Mouse (Mus musculus) midbrain, embryonic 13.5 days (tissue): ENCODE results near the gene Map3k21. TPM values are rescaled to one million over a fixed set of nuclear protein-coding genes. Genes with fewer than 3 reads are reported as not detected.
A peak's percentile ranks its signal among the peaks of the same experiment; 100 is the strongest.

Experiments
- ATAC-seq: fragments of 200-750 bp; cut with Nextera tagmentation; 2 replicates; pipeline ENCODE4 v1.8.0; 2017; ENCODE audit warnings: mild to moderate bottlenecking, moderate TSS enrichment, moderate library complexity
- H3K27ac ChIP-seq: fragments of 300-500 bp; sonication (generic); 2 replicates; pipeline ENCODE4 v1.5.1; 2015; ENCODE audit warnings: inconsistent platforms, mild to moderate bottlenecking, moderate library complexity
- H3K27me3 ChIP-seq: fragments of 300-500 bp; sonication (generic); 2 replicates; pipeline ENCODE4 v1.6.1; 2015; ENCODE audit warnings: mild to moderate bottlenecking, inconsistent platforms
- H3K36me3 ChIP-seq: fragments of 300-500 bp; sonication (generic); 2 replicates; pipeline ENCODE4 v1.6.1; 2015; ENCODE audit warnings: mild to moderate bottlenecking, inconsistent platforms
- H3K4me1 ChIP-seq: fragments of 300-500 bp; sonication (generic); replicated peaks from 2 replicates; pipeline ENCODE4 v1.6.1; 2015; ENCODE audit warnings: inconsistent platforms
- H3K4me2 ChIP-seq: fragments of 300-500 bp; sonication (generic); replicated peaks from 2 replicates; pipeline ENCODE4 v1.6.1; 2015; ENCODE audit warnings: moderate library complexity, mild to moderate bottlenecking, inconsistent platforms
- H3K4me3 ChIP-seq: fragments of 300-500 bp; sonication (generic); replicated peaks from 2 replicates; pipeline ENCODE4 v1.5.1; 2015; ENCODE audit warnings: mild to moderate bottlenecking, inconsistent platforms
- H3K9ac ChIP-seq: fragments of 300-500 bp; sonication (generic); replicated peaks from 2 replicates; pipeline ENCODE4 v1.6.1; 2015; ENCODE audit warnings: mild to moderate bottlenecking, inconsistent platforms
- H3K9me3 ChIP-seq: fragments of 300-500 bp; sonication (generic); 2 replicates; pipeline ENCODE4 v1.6.1; 2016; ENCODE audit warnings: mild to moderate bottlenecking, inconsistent platforms
- WGBS: fragments of 180-500 bp; shearing (Covaris S2); methylation state at CpG from one replicate; pipeline ENCODE4 v1.1.7; 2015; 5-methylcytosine and 5-hydroxymethylcytosine counted together
- polyA plus RNA-seq: library from polyadenylated mRNA; unstranded; fragments of >200 nt; fragmentation: Nextera tagmentation; extraction: Ambion mirVana; gene quantifications from 2 replicates; pipeline ENCODE4 v1.2.1, GENCODE M21; 2015

Gene Map3k21
- 0.13 and 0.16 TPM in 2 replicates for polyA plus RNA-seq

DNA sequence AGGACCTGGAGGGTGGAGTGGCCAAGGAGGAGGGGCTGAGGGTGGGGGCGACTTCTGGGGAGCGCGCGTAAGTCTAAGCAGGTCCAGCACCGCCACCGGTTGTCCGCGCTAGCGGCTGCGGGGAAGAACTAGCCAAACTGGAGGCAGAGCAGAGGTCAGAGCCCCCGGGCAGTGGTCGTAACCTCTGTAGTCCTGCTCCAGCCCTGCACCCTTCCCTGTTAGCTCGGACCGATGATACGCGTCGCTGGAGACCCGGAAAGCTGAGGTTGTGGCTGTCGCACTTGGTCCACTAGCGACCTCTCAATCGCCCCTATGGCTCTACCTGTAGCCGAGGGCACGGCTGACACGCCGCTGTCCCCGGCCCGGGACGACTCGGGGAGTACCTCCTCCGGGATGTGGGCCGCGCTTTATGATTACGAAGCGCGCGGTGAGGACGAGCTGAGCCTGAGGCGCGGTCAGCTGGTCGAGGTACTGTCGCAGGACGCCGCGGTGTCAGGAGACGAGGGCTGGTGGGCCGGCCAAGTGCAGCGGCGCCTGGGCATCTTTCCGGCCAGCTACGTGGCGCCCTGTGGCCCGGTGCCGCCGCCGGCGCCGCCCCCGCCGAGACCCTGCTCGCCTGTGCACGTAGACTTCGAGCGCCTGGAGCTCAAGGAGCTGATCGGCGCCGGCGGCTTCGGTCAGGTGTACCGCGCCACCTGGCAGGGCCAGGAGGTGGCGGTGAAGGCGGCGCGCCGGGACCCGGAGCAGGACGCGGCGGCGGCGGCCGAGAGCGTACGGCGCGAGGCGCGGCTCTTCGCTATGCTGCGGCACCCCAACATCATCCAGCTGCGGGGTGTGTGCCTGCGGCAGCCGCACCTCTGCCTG lies at the start of gene Map3k21:
TSS of gene Map3k21 (plus strand) at position 86 of the 864 bp plus-strand sequence.
- Histone ChIP-seq H3K27ac (no peak within 1 kb of the TSS), H3K9ac (peak within 1 kb of the TSS; percentile 59), H3K4me3 (peak within 1 kb of the TSS; percentile 55), H3K27me3 (peaks cover 72% of the 10 kb centered on the region), H3K9me3 (0 out of 2 replicates have a peak, but pooled peaks cover 4% of the 10 kb centered on the region), H3K4me1 (peaks cover 16% of the 10 kb centered on the region), H3K4me2 (peak within 1 kb of the TSS; percentile 95), H3K36me3 (no peaks in the 10 kb centered on the region)
- WGBS = under 1% methylated on average over 92 of the region's 93 CpGs
- ATAC-seq = peak; percentile 72

DNA sequence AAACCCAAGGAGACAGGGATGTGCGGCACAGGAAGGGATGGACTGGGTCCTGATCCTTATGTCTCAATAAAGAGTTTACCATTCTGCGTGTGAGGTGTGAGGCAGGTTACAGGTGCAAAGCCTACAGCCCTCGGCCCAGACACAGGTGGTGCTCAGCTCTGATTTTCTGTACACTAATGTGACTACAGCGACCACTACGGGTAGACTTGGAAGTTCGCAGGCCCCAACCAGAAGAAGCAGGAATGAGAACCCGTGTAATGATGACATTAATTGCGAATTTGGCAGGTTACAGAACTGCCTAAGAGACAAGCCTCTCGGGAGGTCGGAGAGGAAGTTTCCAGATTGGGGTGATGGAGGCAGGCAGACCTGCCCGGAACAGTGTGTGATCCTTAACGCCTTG lies 44.1 kb upstream of the Map3k21 start:
- peaks cover 20% of the 10 kb centered on the region for H3K4me1 ChIP-seq
- WGBS = 87% methylated on average over 12 of the region's 12 CpGs

DNA sequence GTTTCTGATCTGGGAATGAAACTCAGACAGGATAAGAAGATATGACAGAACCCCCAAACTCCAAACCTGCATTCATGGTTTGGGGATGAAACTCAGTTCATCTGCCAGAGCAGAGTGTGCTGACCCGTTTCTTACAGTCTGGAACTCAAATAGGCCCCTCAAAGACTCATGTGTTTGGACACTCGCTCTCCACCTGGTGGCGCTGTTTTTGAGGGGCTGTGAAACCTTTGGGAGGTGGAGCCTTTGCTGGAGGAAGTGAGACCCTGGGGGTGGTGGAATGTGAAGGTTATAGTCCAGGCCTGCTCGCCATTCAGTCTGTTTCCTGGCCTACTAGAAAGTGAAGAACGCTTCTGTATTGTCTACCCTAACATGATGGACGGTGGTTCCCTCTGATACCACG lies 41.7 kb upstream of the Map3k21 start:
- H3K27me3 ChIP-seq = no peaks in the 10 kb centered on the region; the same call in 1 of the 2 replicates
- H3K4me3 ChIP-seq = no peak overlapping the region
- peaks cover 16% of the 10 kb centered on the region for H3K4me1 ChIP-seq
- H3K27ac ChIP-seq = no peak overlapping the region
- H3K9ac ChIP-seq = no peak overlapping the region
- no peaks in the 10 kb centered on the region for H3K9me3 ChIP-seq
- ATAC-seq = no peak
- WGBS = 80% methylated on average over 7 of the region's 7 CpGs
- no peak overlapping the region for H3K4me2 ChIP-seq
- H3K36me3 ChIP-seq = 0 out of 2 replicates have a peak, but pooled peaks cover 2% of the 10 kb centered on the region

More for the DNA sequence above, 44.1 kb upstream of the Map3k21 start:
- Histone ChIP-seq H3K36me3 (0 out of 2 replicates have a peak, but pooled peaks cover 2% of the 10 kb centered on the region), H3K4me2 (no peak overlapping the region), H3K9ac (no peak overlapping the region), H3K27ac (no peak overlapping the region), H3K9me3 (no peaks in the 10 kb centered on the region), H3K4me3 (no peak overlapping the region), H3K27me3 (0 out of 2 replicates have a peak, but pooled peaks cover 5% of the 10 kb centered on the region)
- no peak for ATAC-seq

DNA sequence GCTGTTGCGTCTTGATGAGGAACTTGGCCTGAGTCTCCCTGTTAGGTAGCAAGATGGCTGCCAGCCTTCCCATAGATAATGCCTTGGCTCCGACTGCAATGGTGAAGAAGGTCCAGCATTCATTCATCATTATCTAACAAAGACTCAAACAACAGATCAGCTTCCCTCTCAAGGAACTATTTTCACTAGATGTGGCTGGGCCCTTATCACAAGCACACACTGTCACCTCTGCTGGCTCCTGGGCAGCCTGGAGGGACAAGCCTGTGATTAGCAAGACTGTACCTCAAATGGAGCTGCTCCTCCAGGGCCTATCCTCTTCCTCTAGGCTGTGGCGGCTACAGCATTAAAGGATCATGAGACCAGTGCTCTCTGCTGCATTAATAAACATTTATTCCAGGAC lies 40.5 kb upstream of the Map3k21 start:
- Histone ChIP-seq H3K27me3 (no peaks in the 10 kb centered on the region; the same call in 1 of the 2 replicates), H3K4me3 (no peak overlapping the region), H3K27ac (peak overlapping the region; percentile 74), H3K9me3 (no peaks in the 10 kb centered on the region), H3K36me3 (0 out of 2 replicates have a peak, but pooled peaks cover 2% of the 10 kb centered on the region), H3K4me1 (peaks cover 16% of the 10 kb centered on the region), H3K9ac (no peak overlapping the region), H3K4me2 (no peak overlapping the region)
- peak; percentile 37; the same call in 1 of the 2 replicates for ATAC-seq
- WGBS = 78% methylated on average over 3 of the region's 3 CpGs

DNA sequence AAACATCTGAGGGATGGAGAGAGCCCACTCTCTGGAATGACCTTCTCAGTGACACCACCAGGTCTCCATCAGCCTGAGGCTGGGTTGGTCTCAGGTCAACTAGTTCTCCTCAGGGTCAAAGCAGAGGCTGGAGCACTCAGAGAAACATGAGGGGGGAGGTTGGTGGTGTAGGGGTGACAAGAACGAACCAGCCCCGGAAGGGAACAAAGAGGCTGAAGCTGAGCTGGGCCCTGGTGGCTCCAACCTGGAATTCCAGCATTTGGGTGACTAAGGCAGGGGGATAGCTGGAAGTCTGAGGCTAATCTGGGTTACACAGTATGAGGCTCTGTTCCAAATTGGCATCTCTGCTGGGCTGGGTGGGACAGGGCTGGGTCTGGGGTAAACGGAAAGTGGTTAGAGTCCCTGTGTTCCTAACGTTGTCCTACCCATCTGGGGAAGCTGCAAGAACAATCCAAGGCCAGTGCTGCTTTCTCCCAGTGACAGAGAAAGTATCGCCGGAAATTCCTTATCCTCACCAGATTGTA lies 40.0 kb upstream of the Map3k21 start:
- peak; percentile 62 for ATAC-seq
- Histone ChIP-seq H3K27ac (peak overlapping the region; percentile 74), H3K4me3 (no peak overlapping the region), H3K27me3 (no peaks in the 10 kb centered on the region; the same call in 1 of the 2 replicates), H3K4me2 (no peak overlapping the region), H3K36me3 (peaks cover 7% of the 10 kb centered on the region; the same call in 1 of the 2 replicates), H3K9ac (no peak overlapping the region), H3K9me3 (no peaks in the 10 kb centered on the region), H3K4me1 (peaks cover 16% of the 10 kb centered on the region)
- WGBS = 19% methylated on average over 6 of the region's 6 CpGs

DNA sequence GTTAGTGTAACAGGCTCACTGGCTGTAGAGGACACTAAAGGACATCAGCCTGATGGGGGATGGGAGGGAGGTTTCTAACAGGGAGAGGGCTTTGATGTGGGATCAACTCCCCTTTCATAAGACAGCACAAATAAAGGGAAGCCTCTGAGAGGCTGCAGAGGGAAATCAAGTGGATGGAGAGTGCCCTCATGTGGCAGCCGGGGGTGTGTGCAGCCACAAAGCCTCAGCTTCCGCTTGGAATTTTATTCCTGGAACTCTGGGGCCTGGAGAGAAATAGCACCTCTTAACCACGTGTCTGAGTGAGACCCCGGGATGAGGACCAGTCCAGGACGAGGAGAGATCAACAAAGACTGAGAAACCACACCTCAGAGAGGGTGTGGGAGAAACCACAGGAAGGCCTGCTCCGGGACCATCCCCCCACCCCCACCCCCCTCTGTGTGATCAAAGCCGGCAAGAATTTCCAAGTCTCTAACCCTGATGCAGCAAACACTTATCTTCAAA lies 39.4 kb upstream of the Map3k21 start:
- peaks cover 7% of the 10 kb centered on the region; the same call in 1 of the 2 replicates for H3K36me3 ChIP-seq
- no peak overlapping the region for H3K9ac ChIP-seq
- no peaks in the 10 kb centered on the region for H3K9me3 ChIP-seq
- ATAC-seq = peak; percentile 95
- 0 out of 2 replicates have a peak overlapping the region, but pooled peaks have one; percentile 7 for H3K4me2 ChIP-seq
- no peaks in the 10 kb centered on the region; the same call in 1 of the 2 replicates for H3K27me3 ChIP-seq
- H3K27ac ChIP-seq = peak overlapping the region; percentile 74
- no peak overlapping the region for H3K4me3 ChIP-seq
- WGBS = 2% methylated on average over 7 of the region's 7 CpGs
- peaks cover 16% of the 10 kb centered on the region for H3K4me1 ChIP-seq

DNA sequence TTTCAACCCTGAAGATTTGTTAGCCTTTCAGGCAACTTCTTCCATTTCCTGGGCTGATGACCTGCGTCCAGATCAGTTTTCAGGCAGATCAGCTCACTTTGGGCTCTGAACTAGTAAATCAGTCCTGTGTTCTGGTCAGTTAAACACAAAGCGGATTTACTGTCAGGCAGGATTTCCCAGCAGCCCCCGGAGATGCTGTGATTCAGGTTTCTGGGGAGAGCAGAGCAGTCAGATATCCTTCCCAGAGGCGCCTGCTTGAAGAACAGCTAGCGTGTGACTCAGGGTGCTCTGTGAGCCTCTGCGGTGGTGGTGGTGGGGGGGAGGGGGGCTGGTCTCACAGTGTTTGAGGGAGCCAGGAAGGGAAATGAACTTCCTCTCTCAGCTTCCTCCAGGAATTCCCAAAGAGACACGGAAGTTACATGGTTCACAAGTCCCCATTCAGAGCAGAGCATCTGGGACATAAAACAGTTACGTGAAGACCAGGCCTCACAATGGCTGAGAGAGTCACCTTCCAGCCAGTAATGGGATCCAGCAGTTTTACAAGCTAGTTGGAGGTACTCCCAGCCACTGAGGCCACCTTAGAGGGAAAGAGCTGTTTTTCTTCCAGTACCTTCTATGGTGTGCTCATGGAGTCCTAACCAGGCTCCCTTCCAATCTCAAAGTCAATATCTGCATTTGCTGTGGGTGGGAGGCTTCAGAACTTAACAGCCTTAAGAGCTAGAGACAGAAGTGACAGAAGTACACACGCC lies 37.6 kb upstream of the Map3k21 start:
- peaks cover 16% of the 10 kb centered on the region for H3K4me1 ChIP-seq
- no peak overlapping the region for H3K27ac ChIP-seq
- H3K27me3 ChIP-seq = no peaks in the 10 kb centered on the region; the same call in 1 of the 2 replicates
- ATAC-seq = no peak
- no peaks in the 10 kb centered on the region for H3K9me3 ChIP-seq
- peaks cover 12% of the 10 kb centered on the region for H3K36me3 ChIP-seq
- H3K9ac ChIP-seq = no peak overlapping the region
- 76% methylated on average over 9 of the region's 9 CpGs for WGBS
- H3K4me2 ChIP-seq = no peak overlapping the region
- no peak overlapping the region for H3K4me3 ChIP-seq

DNA sequence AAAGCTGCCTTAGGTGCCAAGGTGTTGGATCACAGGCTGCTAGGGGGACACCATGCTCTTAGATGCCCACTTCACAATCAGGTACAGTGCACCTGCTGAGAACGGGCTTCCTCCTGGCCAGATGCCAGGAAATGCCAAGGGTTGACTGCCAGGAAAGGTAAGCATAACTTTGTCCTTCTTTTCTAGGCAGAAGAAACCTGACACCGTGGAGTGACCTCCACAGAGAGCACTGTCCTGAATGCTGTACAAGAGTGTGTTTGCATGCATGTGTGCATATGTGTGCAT lies 37.1 kb upstream of the Map3k21 start:
- Histone ChIP-seq H3K4me3 (no peak overlapping the region), H3K4me2 (no peak overlapping the region), H3K27me3 (no peaks in the 10 kb centered on the region; the same call in 1 of the 2 replicates), H3K9ac (no peak overlapping the region), H3K27ac (no peak overlapping the region), H3K9me3 (no peaks in the 10 kb centered on the region), H3K36me3 (peaks cover 15% of the 10 kb centered on the region), H3K4me1 (peaks cover 16% of the 10 kb centered on the region)
- no peak for ATAC-seq
- WGBS = 87% methylated on average over 2 of the region's 2 CpGs

DNA sequence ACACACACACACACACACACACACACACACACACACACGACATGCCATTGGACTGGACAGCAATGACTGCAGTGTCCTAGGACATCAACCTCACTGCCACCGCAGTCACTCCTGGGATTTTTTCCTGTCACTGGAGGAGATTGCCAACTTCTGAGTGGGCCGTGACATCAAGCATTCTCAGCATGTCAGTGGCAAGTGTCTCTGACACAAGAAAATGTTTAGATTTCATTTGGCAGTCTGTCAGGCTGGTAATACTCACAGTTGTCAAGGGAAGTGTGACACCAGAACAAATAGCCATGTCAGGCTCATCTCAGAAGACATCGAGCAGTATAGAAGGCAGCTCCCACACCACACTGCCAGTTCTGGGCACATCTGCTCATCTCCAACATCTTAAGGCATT lies 29.8 kb upstream of the Map3k21 start:
- no peak for ATAC-seq
- Histone ChIP-seq H3K9me3 (no peaks in the 10 kb centered on the region), H3K27me3 (no peaks in the 10 kb centered on the region), H3K9ac (no peak overlapping the region), H3K4me1 (peaks cover 7% of the 10 kb centered on the region; the same call in 1 of the 2 replicates), H3K27ac (no peak overlapping the region), H3K4me2 (no peak overlapping the region), H3K36me3 (peaks cover 26% of the 10 kb centered on the region), H3K4me3 (no peak overlapping the region)
- 76% methylated on average over 3 of the region's 4 CpGs for WGBS

DNA sequence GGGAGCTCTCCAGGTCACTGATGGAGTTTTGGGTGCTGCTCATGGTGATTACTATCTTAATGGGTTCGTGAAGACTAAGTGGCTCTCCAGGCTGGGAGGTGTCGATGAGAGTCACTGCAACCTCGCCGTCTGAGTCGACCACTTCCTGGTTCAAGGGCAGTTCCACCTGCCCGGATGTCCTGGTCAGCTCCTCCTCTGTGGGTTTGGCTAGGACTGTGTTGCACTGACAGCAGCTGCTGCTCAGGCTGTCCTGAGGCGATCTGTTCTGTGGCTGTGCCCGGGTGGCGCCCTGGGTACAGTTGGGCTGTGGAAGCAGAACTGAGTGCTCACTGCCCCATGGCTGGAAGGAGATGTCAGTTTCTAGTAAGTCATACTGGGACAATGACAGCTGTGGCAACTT lies 22.7 kb upstream of the Map3k21 start:
- Histone ChIP-seq H3K4me2 (no peak overlapping the region), H3K9me3 (no peaks in the 10 kb centered on the region), H3K36me3 (peaks cover 62% of the 10 kb centered on the region), H3K27me3 (no peaks in the 10 kb centered on the region), H3K4me3 (no peak overlapping the region), H3K9ac (no peak overlapping the region), H3K4me1 (peaks cover 7% of the 10 kb centered on the region; the same call in 1 of the 2 replicates), H3K27ac (no peak overlapping the region)
- WGBS = 92% methylated on average over 9 of the region's 9 CpGs
- ATAC-seq = no peak

DNA sequence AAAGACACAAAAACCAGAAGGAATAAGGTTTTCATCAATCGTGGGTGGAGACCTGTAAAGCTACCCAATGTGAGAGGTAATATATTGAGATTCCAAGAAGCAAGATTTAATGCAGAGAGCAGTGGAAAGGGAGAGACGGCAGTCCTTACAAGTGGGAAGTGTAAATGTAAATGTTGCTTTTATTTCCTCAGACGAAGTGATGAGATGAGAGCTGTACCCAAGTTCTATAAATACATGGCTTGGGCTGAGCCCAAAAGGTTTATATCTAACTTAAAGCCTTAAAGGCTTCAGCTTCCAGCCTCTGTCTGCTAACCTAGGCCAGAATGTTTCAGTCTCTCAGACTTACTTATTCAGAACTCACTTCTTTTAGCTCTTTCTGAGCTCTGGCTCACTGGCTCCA lies 20.3 kb upstream of the Map3k21 start:
- Histone ChIP-seq H3K4me1 (no peaks in the 10 kb centered on the region), H3K36me3 (peaks cover 57% of the 10 kb centered on the region), H3K27me3 (no peaks in the 10 kb centered on the region), H3K27ac (no peak overlapping the region), H3K9me3 (no peaks in the 10 kb centered on the region), H3K4me3 (no peak overlapping the region), H3K9ac (no peak overlapping the region), H3K4me2 (no peak overlapping the region)
- WGBS = 87% methylated on average over 3 of the region's 3 CpGs
- ATAC-seq = no peak
